In genomic region chr4:57764926-57765325, GRCm38 (mm10) we compare ENCODE assay signal across 9 mouse cellular contexts. TPM values are rescaled to one million over a fixed set of nuclear protein-coding genes. Genes with fewer than 3 reads are reported as not detected.
DNase-seq lines count a peak whose midpoint lies in the region; ATAC-seq lines count a peak whose summit lies in the region.
"Had no signal": no experiment of that assay in that cellular context is flagged by ENCODE, and none has a peak within 500 bp of the region (broad histone marks: within the 10 kb centered on the region; RNA-seq: fewer than 3 reads in every experiment).

No protein-coding gene starts in this region.

- 41% methylated on average over 1 of the region's 1 CpGs for WGBS in heart, embryonic 12.5 days
- WGBS in heart, embryonic 16.5 days, result 37% methylated on average over 1 of the region's 1 CpGs
- 59% methylated on average over 1 of the region's 1 CpGs for WGBS in liver, embryonic 12.5 days (ENCODE audit: insufficient replicate concordance)

- peak overlapping the region; percentile 14; the same call in 1 of the 2 replicates for H3K4me2 ChIP-seq in heart, embryonic 12.5 days
- peak overlapping the region; percentile 17; the same call in 1 of the 2 replicates for H3K4me2 ChIP-seq in heart, embryonic 16.5 days (ENCODE audit: low read depth, low read length)
- H3K4me2 ChIP-seq in liver, embryonic 12.5 days, result no peak overlapping the region

- H3K4me1 ChIP-seq in heart, embryonic 12.5 days (replicated peaks), result peaks cover 59% of the 10 kb centered on the region
- peaks cover 50% of the 10 kb centered on the region for H3K4me1 ChIP-seq in heart, embryonic 16.5 days (ENCODE audit: control insufficient read depth, insufficient read depth, low read length)
- H3K4me1 ChIP-seq in liver, embryonic 12.5 days, result no peaks in the 10 kb centered on the region

- no peak for ATAC-seq in heart, embryonic 12.5 days (ENCODE audit: insufficient number of reproducible peaks, low FRiP score)
- ATAC-seq in heart, embryonic 16.5 days (replicated peaks; ENCODE audit: extremely low read depth, insufficient read depth, low FRiP score), result no peak
- no peak for ATAC-seq in liver, embryonic 12.5 days
- ATAC-seq: inflammation-experienced regulatory T-cells, adult 6 months had no signal

- no peak overlapping the region for H3K4me3 ChIP-seq in heart, embryonic 12.5 days
- H3K4me3 ChIP-seq in heart, embryonic 16.5 days (ENCODE audit: low read length), result no peak overlapping the region
- no peak overlapping the region for H3K4me3 ChIP-seq in liver, embryonic 12.5 days

- no peak for DNase-seq in heart, postnatal 14 days
- DNase-seq in NIH3T3 (ENCODE audit: low read depth), result peak; percentile 49
- peak; percentile 64 to 91 for DNase-seq in kidney, postnatal 36 days
- no peak for DNase-seq in thymus, postnatal 4 days
- DNase-seq in cerebellum, adult 8-10 months, result no peak

- no peaks in the 10 kb centered on the region for H3K27me3 ChIP-seq in heart, embryonic 12.5 days (replicated peaks)
- H3K27me3 ChIP-seq in heart, embryonic 16.5 days (ENCODE audit: control insufficient read depth, insufficient read depth, low read length), result no peaks in the 10 kb centered on the region
- H3K27me3 ChIP-seq in liver, embryonic 12.5 days (replicated peaks), result no peaks in the 10 kb centered on the region

- intact Hi-C loops in heart, postnatal 14 days (cut with DNase I), result no loop called here

- H3K27ac ChIP-seq in heart, embryonic 12.5 days (ENCODE audit: poor library complexity, severe bottlenecking), result peak overlapping the region; percentile 80
- peak overlapping the region; percentile 94 for H3K27ac ChIP-seq in heart, embryonic 16.5 days (ENCODE audit: low read length)
- H3K27ac ChIP-seq in liver, embryonic 12.5 days, result no peak overlapping the region

- H3K9ac ChIP-seq in heart, embryonic 12.5 days, result 0 out of 2 replicates have a peak overlapping the region, but pooled peaks have one; percentile 3
- H3K9ac ChIP-seq in heart, embryonic 16.5 days (ENCODE audit: low read length), result peak overlapping the region; percentile 49
- H3K9ac ChIP-seq in liver, embryonic 12.5 days, result no peak overlapping the region

- peaks cover 6% of the 10 kb centered on the region; the same call in 1 of the 2 replicates for H3K36me3 ChIP-seq in heart, embryonic 12.5 days
- no peaks in the 10 kb centered on the region; the same call in 1 of the 2 replicates for H3K36me3 ChIP-seq in heart, embryonic 16.5 days (ENCODE audit: control insufficient read depth, insufficient read depth)
- no peaks in the 10 kb centered on the region for H3K36me3 ChIP-seq in liver, embryonic 12.5 days

- H3K9me3 ChIP-seq in heart, embryonic 12.5 days (replicated peaks), result no peaks in the 10 kb centered on the region
- no peaks in the 10 kb centered on the region for H3K9me3 ChIP-seq in heart, embryonic 16.5 days (replicated peaks; ENCODE audit: control insufficient read depth, low read length)
- H3K9me3 ChIP-seq in liver, embryonic 12.5 days (replicated peaks), result no peaks in the 10 kb centered on the region

RNA-seq across cellular contexts. Expression of gene Akap2, which starts 47.5 kb away (rescaled TPM):
- polyA plus RNA-seq in heart, embryonic 12.5 days (2016; fragmentation: Nextera tagmentation; extraction: Ambion mirVana), result 50.1 and 50.3 TPM in 2 replicates
- 100 to 1,000 TPM; 110 to 116 TPM for total RNA-seq in heart, postnatal 14 days (2021)
- polyA plus RNA-seq in heart, embryonic 16.5 days (2015; fragmentation: Nextera tagmentation; extraction: Ambion mirVana), result 42.4 and 53.8 TPM in 2 replicates
- 1.7 and 2.5 TPM in 2 replicates for polyA plus RNA-seq in liver, embryonic 12.5 days (2016; fragmentation: Nextera tagmentation; extraction: Ambion mirVana)

Comparison
In these comparisons a context has a peak if more than half of its experiments do, and no peak if none do; other contexts are left out.
1. DNase-seq: peak in NIH3T3 (single experiment) and kidney, postnatal 36 days (2 of 2); none in heart, postnatal 14 days (0 of 2), thymus, postnatal 4 days (single experiment) and cerebellum, adult 8-10 months (single experiment).
2. RNA of gene Akap2, which starts 47.5 kb away (polyA plus RNA-seq): 50.1 to 50.3 TPM in heart, embryonic 12.5 days and 42.4 to 53.8 TPM in heart, embryonic 16.5 days; 1.7 to 2.5 TPM in liver, embryonic 12.5 days; every median in the first group is over 10 times any median in the second.